In the genomic region with DNA sequence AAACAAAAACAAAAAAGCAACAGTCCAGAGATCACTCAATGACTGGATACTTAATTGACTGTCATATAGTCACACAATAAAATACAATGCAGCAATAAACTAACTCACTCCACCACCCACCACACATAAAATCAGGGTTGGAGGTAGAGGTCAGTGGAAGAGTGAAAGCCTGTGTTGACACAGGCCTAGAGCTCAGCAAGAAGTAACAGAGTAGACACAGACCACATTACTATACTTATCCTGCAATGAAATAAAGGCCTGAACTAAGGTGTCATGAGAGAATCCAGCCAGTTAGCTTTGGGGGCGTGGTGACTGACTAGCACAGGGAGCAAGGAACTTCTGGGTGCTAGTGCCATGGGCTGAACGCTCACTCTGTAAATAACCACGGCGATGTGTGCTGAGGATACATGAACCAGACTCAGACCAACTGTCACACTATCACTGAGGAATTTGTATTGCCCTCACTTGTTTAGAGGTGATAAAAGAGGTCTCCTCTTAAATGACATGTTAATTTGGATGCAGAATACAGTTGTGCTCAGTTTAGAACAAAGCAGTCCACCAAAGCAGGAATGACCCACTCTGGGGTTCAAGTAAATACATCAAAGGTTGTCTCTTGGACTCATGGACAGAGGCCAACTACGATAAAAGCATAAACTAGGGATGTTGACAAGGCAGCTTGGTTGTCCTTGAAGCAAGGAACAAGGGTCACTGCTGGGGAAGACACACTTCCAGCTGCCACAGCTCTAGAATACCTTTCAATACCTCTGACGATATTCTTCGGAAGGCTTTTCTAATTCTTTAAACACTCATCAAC, we compare ENCODE assay signal across 7 mouse cellular contexts. TPM values are rescaled to one million over a fixed set of nuclear protein-coding genes. Genes with fewer than 3 reads are reported as not detected.
A peak's percentile ranks its signal among the peaks of the same experiment; 100 is the strongest.
DNase-seq lines count a peak whose midpoint lies in the region; TF ChIP-seq lines count a peak whose summit lies in the region.

No protein-coding gene starts in this region.

- peak overlapping the region; percentile 38 for H3K9ac ChIP-seq in liver, adult 2 months (ENCODE audit: low read depth, low read length)

- 14% methylated on average over 7 of the region's 7 CpGs for WGBS in liver, adult 2 months
- 30% methylated on average over 7 of the region's 7 CpGs for WGBS in large intestine, adult 2 months

- peak; percentile 98 for DNase-seq in liver, adult 2 months (ENCODE audit: extremely low read depth, low read depth, low spot score)
- DNase-seq in liver, result no peak
- peak; percentile 63 to 69 for DNase-seq in heart, postnatal 10 days
- DNase-seq in large intestine, adult 2 months (ENCODE audit: low read depth, low spot score), result peak; percentile 80
- DNase-seq in B cell, adult 2 months, result no peak
- DNase-seq in spleen, adult 18-20 months, result no peak
- no peak for DNase-seq in right cerebral cortex, adult 18-20 months

- H3K27ac ChIP-seq in liver, adult 2 months (replicated peaks; ENCODE audit: insufficient read depth, low read depth, low read length), result peak overlapping the region; percentile 86

- intact Hi-C loops in heart, postnatal 10 days (cut with DNase I), result loop anchor here (2.0 to 10.0 kb wide), 2 partner anchors 28 to 690 kb away; no protein-coding TSS in a partner anchor

- TF ChIP-seq POLR2A in liver, adult 2 months (IDR thresholded peaks at IDR 0.05; ENCODE audit: extremely low read depth, insufficient read depth, low read length), result no peak

- H3K4me3 ChIP-seq in liver, adult 2 months (ENCODE audit: insufficient read depth, low read depth, low read length), result no peak overlapping the region

- peaks cover 19% of the 10 kb centered on the region for H3K4me1 ChIP-seq in liver, adult 2 months (ENCODE audit: control insufficient read depth, insufficient read depth, low read length)

- H3K36me3 ChIP-seq in liver, adult 2 months (ENCODE audit: control insufficient read depth, insufficient read depth, low read length), result peaks cover 27% of the 10 kb centered on the region

- peaks cover 28% of the 10 kb centered on the region; the same call in 1 of the 2 replicates for H3K79me2 ChIP-seq in liver, adult 2 months (ENCODE audit: control insufficient read depth, insufficient read depth, low read length)

- no peaks in the 10 kb centered on the region for H3K27me3 ChIP-seq in liver, adult 2 months (ENCODE audit: control insufficient read depth, insufficient read depth, low read length)

- no peak for TF ChIP-seq CTCF in liver, adult 2 months (IDR thresholded peaks at IDR 0.05; ENCODE audit: low read depth, low read length)

RNA-seq across cellular contexts. Expression of a gene that starts 31.8 kb away (rescaled TPM):
- total RNA-seq in liver, adult 2 months (2014; rRNA removed), result 206 and 232 TPM in 2 replicates
- polyA plus RNA-seq in liver, adult 2 months (2012; rRNA removed), result 53.5 and 60.3 TPM in 2 replicates
- total RNA-seq in heart, postnatal 10 days (2021), result 10 to 100 TPM; 74.0 to 82.0 TPM
- polyA plus RNA-seq in large intestine, adult 2 months (2012; rRNA removed), result 6.1 and 6.7 TPM in 2 replicates

Comparison
In these comparisons a context has a peak if more than half of its experiments do, and no peak if none do; other contexts are left out.
1. DNase-seq: peak in liver, adult 2 months (single experiment), heart, postnatal 10 days (2 of 2) and large intestine, adult 2 months (single experiment); none in liver (single experiment), B cell, adult 2 months (0 of 2), spleen, adult 18-20 months (0 of 2) and right cerebral cortex, adult 18-20 months (single experiment).